Mouse (Mus musculus) left cerebral cortex, adult 9 months (tissue): Measurements from ENCODE around the gene Rnase12.

Experiments
- DNase-seq, 2 experiments: peaks; one replicate each; pipeline ENCODE4 v3.0.0; 2022; ENCODE audit warnings: low spot score in 2 of 2

Rnase12 gene

GRCm38 (mm10) chr14:51057401-51057831, at the start of gene Rnase12:
Gene Rnase12 (minus strand): TSS chr14:51057661.
- DNase-seq = no peak

GRCm38 (mm10) chr14:51106449-51106967, 49.0 kb upstream of the Rnase12 start:
- DNase-seq = no peak

GRCm38 (mm10) chr14:51104366-51104765, 46.9 kb upstream of the Rnase12 start:
- DNase-seq = no peak

GRCm38 (mm10) chr14:51103217-51103616, 45.8 kb upstream of the Rnase12 start:
- peak in 1 of 2 experiments; percentile 77 for DNase-seq

GRCm38 (mm10) chr14:51101284-51101683, 43.8 kb upstream of the Rnase12 start:
- DNase-seq = no peak

GRCm38 (mm10) chr14:51098921-51099320, 41.5 kb upstream of the Rnase12 start:
- no peak for DNase-seq

GRCm38 (mm10) chr14:51098300-51098699, 40.8 kb upstream of the Rnase12 start:
- peak; percentile 47 to 96 for DNase-seq

GRCm38 (mm10) chr14:51095736-51096524, 38.5 kb upstream of the Rnase12 start:
- no peak for DNase-seq

GRCm38 (mm10) chr14:51094921-51095320, 37.5 kb upstream of the Rnase12 start:
- DNase-seq = no peak

- no peak for DNase-seq
Observed at GRCm38 (mm10) chr14:51094096-51094875, 36.8 kb upstream of the Rnase12 start.

GRCm38 (mm10) chr14:51093496-51093895, 36.0 kb upstream of the Rnase12 start:
- no peak for DNase-seq

GRCm38 (mm10) chr14:51092073-51092620, 34.7 kb upstream of the Rnase12 start:
- no peak for DNase-seq

GRCm38 (mm10) chr14:51090921-51091900, 33.8 kb upstream of the Rnase12 start, which contains the start of the genes Rnase4 and Ang:
Gene Rnase4 (plus strand): TSS chr14:51091077.
Gene Ang (plus strand): TSS chr14:51091150.
- no peak for DNase-seq

GRCm38 (mm10) chr14:51090077-51090781, 32.8 kb upstream of the Rnase12 start:
- peak; percentile 56 to 93 for DNase-seq

GRCm38 (mm10) chr14:51089674-51090076, 32.2 kb upstream of the Rnase12 start:
- no peak for DNase-seq

- DNase-seq = peak; percentile 93 to 99
Observed at GRCm38 (mm10) chr14:51088970-51089673, 31.7 kb upstream of the Rnase12 start.

- DNase-seq = peak; percentile 54 to 91
Observed at GRCm38 (mm10) chr14:51088166-51088969, 30.9 kb upstream of the Rnase12 start.

GRCm38 (mm10) chr14:51087762-51088161, 30.3 kb upstream of the Rnase12 start:
- DNase-seq = no peak

- no peak for DNase-seq
Observed at GRCm38 (mm10) chr14:51085911-51086310, 28.4 kb upstream of the Rnase12 start.
